Mouse (Mus musculus) cerebellum, adult 18-20 months (tissue): ENCODE measurements around the gene Mpg.
A peak's percentile ranks its signal among the peaks of the same experiment; 100 is the strongest.

Experiments
- DNase-seq, 2 experiments: peaks; one replicate each; pipeline ENCODE4 v3.0.0; 2021

Gene Mpg

DNA sequence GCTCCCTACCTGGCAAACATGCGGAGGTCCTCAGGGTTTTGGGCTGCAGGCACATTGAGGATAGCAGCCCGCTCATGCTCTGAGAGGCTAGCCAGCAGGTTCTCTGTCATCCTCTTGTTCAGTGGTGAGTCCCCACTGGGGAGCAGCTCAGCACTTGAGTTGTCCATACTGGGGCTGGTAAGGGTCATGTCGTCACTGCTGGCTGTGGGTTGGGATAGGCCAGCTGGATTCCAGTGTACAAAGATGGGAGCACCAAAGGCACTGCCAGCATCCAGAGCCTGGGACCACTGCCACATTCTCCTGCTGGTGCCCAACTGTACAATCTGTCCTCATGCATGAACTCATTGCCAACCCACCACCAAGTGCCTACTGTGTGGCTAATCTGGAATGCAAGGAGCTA lies 7.6 kb downstream of the Mpg start:
- peak in 1 of 2 experiments; percentile 52 for DNase-seq

DNA sequence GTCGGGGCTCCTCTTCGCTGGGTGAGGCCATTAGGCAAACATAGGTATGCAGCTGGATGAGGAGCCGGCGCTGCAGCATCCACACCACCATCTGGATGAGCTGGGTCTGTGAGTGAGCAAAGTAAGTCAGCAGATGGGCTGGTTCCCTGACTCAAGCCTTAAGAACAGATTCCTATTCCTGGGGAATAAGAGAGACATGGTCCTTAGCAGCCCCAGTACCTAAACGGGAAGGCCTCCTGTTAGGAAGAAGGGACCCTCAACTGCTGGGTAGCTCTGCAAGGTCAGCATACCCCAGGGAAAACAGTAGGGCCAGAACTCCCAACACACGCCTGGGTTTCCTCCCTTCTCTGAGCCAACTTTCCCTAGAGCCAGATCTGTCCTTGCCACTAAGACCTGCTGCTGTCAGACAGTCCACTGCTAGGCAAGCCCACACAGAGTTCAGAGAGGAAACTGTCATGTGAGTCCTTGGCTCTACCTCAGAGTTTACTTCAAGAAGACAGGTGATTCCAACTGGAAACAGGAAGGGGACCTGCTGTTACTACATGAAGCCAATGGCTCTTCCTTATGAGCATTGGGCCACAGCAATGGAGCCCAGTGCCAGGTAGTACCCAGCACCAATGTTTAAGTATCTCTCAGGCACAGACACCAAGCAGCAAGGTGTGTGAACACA lies 8.6 kb downstream of the Mpg start:
- DNase-seq, result peak in 1 of 2 experiments; percentile 8

DNA sequence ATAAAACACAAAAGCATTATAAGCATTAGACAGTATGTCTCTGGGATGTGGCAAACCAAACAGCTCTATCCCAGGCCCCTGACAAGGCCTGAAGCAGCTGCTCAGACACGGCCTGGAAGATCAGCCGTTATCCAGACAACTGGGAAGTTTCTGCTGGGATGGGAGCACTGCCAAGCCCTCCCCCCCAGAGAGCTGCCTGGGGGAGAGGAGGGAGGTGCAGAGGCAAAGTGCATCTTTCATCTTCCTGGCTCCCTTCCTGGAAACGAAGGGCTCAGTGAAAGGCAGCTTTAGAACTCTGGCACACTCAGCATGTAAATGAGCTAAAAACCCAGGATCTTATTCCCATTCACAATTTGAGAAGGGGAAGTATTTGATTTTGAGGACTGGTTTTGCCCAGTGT lies 9.3 kb downstream of the Mpg start:
- DNase-seq, result peak; percentile 50 to 54

DNA sequence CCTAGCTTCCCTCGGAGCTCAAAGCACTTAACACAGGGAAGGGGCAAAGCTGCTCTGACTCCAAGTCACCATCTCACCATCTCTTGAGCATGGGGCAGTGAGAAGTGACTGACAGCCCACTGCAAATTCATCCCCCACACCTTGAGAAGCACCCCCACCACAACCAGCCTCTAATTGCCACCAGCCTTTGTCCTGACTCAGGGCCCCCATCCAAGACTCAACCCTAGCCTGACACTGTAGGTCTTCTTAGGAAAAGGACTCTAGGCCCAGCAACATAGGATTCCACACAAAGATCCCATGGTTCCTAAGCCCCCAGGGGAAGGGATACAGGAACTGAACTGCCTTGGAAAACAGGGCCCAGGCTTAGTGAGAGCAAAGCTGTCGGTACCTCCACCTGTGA lies 9.8 kb downstream of the Mpg start:
- peak; percentile 4 to 32 for DNase-seq

DNA sequence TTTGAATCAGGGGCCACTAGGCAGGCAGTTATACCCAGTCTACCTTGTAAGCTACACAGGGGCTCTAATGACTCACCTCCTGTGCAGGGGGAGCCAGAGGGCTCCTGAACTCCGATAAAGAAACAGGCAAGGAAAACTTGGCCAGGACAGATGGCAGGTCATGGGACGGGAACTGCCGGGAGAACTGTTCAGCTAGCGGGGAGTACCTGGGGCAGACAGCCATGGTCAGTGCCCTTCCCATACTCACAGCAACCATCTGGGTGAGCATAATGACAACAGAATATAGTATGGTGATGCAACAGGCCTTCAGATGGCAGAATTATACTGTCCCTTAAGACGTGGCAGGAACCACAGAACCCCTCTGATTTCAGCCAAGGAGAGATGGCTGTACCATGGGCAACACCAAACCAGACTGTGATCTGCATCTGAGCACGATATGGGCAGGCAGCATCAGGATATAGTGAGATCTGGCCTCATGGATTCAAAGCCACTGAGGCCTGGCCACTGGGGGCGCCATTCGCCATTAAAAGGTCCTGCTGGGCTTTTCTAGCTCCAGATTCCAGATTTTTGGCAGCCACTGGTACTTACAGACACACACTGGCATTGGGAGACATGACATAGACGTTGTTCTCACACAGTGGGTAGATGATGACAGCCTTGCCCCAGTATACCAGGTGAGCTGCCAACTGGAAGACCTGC lies 10.6 kb downstream of the Mpg start:
- DNase-seq, result peak; percentile 72 to 78

DNA sequence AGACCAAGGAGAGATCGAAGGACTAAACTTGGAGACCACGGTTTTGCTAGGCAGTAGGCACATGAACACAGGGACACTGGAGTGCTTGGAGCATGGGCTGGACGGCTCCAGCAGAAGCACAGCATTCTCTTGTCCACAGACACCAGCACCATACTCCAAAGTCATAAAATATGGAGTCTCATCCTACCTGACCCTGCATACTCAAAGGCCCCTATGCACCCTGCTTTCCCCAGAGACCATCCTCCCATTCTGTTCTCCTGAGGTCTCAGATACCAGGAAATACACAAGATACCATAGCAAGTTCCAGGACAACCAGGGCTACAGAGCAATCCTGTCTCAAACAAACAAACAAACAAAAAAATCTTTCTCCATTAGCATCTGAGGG lies 11.1 kb downstream of the Mpg start:
- no peak for DNase-seq

DNA sequence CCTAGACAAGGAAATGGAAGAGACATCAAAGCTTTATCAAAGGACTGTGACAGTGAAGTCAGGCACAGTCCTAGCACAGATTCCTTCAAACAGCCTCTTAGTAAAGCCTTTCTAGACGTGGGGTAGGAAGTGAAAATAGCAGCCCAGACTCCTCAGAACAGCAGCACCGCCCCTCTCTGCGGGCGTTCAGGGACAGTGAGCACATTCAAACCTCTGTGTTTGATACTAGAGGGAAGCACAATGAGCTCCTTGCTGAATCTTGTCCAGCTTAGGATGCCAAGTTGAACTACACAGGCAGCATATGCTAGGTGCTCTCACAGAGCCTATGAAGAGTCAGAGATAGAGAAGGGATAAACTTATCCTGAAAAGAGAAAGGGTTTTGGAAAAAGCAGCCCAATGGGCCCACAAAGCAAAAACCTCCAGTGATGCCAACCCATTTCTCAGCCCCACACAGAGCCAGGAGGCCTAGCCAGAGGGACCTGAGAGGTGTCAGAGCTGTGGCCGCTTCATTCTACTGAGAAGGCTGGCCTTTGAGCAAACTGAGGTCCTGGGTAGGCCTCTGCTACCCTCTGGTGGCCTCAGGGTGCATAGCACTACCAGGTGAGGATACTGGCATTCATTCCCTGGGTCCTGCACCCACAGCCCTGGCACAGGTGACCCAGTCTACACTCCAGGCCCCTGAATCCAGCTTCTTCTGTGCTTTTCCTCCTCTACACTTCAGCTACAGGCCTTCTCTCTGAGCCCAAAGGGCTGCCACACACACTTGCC lies 12.0 kb downstream of the Mpg start:
- DNase-seq, result peak; percentile 82 to 87

DNA sequence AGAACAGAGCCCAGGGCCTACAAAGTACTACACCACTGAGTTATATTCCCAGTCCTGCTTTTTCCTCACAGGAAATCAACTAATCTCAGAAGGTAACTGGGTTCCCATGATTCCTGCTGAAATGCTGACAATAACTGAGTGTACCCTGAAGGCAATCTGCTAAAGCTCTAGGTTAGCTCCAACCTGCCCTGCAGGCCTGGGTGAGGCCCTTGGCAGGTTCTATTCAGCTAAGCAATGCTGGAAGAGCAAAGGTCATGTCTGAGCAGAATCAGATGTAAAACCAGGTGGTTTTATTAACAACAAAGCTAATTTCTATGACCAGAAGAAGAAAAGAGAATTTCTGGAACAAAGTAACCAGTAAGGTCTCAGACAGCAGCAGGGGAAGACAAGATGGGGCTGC lies 15.1 kb downstream of the Mpg start:
- no peak for DNase-seq

DNA sequence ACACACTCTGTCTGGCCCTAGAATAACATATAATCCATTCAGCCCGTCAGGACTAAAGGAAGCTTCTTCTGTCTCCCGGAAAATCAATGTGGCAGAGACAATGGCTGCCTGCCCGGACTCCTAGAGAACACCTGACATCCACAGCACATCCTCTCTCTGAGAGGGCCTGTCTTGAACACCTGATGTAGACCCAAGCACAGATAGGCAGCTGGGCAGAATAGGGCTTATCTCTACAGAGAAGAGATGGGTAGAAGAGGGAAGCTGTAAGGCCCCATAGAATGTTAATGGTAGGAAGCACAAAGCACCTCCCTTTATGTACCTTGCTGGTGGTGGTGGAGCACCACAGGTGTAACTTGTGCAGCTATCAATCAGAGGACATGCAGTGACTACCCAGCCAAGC lies 15.9 kb downstream of the Mpg start:
- DNase-seq, result no peak

DNA sequence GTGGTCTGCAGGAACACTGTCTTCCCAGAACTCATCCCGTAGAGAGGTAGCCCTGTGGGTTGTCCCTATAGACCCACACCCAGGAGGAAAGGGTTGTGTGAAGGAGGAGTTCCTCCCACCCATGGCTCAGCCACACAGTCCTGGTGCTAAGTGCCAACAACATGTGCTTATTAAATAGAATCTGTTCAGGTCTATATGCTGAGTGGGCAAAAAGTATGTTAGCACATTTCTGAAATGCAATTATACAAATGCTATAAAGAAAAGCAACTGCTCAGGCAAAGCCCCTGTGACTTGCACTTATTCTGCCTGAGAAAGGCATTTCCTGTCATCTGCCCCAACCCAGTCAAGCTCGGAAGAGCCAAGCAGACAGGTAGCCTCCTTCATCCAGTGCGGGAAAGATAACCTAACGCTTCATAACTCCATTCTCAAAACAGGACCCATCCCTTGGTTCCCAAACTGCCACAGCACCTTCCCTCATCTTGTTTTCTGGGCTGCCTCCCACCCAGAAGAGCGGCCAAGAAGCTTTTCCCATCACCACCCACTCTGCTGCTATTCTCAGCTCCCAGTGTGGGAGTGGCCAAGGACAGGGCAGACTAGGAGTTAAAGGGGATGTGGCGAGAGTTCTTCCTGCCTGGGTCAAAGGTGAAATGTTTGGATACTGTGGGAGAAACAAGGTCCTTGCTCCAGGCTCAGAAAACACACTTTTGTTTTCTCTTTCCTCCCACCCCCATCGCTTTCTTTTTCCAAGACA lies 17.1 kb downstream of the Mpg start:
- DNase-seq, result no peak

DNA sequence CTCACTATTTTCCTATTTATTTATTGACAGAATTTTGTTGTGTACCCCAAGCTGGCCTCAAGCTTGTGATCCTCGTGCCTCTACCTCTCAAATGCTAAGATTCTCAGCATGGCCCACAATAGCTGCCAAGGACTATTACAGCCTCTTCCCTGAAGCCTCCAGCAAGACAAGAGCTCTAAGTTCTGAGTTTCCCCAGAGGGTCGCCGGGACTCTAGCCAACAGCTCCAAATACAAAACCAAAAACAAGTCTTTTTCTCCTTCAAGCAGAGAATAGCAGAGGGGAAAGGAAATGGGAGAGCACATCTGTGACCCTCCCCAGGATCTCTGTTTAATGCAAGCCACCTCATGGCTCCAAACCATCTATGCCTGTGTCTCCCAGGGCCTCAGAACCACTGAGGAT lies 17.8 kb downstream of the Mpg start:
- no peak for DNase-seq

DNA sequence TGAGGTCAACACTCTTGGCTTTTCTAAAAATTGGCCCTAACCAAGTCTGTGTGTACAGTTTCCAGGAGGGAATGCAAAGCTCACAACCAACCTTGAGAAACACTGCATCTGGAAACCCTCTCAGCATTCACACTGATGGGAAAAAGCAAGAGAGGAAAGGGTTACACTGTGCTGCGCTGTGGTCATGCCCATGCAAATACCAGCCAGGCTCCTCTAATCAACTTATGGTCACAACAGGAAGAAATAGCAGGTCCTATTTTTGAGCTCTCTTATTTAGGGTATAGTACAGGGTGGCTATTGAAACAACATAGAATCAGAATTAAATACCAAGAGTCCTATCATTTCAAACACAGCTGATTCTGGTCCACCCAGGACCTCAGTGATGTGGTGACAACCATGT lies 18.3 kb downstream of the Mpg start:
- no peak for DNase-seq

DNA sequence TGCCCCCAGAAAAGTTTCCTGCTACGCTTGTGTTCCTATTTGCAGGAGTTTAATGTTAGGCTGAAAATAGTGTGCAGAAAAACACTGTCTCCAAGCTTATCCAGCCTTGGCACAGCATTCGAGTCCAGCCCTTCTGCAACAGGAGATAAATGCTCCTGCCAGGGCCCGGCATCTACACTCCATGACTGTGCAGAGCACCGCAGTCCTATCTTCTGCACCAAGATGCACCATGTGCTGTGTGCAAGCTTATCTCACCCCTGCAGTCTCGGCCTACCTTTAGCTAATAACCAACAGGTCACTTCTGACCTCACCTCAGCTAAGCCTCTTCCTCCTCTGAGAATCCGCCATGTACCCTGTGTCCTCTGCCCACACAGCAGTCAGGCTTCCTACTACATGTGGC lies 19.3 kb downstream of the Mpg start:
- no peak for DNase-seq

DNA sequence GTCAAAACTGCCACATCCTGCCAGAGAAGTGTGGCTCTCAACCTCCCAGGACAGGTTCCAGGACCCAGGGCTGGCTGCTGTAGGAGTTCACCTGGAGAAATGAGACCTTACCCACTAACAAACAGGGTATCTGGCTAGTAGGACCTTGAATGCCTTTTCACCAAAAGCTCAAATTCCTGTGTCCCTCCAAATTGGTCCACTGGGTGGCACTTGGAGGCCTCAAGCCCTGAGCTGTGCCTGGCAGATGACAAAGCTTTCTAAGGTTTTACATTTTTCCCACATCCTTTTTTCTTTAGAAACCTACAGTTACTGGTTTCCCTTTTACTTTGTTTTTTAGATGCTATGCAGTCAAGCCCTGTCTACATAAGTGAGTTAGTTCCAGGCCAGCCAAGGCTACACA lies 20.8 kb downstream of the Mpg start:
- DNase-seq, result no peak

DNA sequence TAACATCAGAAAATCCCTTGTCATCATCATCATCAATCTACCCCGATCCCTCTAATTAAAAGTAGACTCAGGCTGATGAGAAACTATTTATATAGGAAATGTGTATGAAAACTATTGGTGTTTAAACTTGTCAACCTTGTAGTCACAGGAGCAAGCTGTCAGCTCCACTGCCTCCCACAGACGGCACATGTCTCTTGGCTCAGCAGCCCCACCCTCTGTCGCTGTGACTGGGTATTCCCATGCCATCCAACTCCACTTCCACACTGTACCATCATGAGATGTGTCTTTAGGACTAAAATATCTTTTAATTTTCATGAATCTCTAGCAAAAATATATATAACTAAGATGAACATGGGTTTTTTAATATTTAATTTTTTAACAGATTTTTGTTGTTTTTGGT lies 22.0 kb downstream of the Mpg start:
- DNase-seq, result no peak

DNA sequence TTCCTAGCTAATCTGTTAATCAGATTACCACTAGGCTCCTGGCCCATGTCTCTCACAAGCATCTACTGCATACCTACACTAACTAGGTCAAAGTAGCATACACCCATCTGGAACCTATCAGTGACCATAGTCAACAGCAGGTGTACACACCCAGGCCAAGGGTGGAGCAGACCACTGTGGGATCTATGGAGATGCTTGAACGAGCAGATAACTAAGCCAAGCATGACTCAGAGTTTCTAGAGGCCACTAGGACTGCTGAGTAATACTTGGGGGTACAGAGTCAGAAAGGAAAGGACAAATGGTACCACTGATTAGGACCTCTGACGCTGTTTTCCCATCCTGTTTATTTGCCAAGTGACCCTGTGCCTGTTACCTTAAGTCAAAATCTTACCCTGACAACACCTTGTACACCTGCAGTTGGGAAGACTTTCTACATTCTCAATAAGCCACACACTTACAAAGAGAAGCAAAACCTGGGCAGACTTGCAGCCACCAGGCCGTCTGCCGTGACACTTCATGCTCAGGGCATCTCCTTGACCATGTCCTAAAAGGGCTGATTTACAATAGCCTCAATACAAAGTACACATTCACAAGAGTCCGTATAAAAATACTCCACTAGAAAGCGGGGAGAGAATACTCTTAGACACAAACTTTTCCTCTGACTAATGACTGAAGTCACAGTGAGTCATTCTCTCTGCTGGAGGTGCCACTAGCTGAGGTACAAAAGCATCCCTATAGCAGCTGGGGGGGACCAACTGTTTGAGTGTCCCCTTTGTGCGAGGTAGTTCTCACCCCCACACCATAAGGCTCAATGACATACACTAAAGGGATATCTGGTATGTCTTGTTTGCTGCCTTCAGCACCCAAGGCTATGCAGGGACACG lies 24.8 kb downstream of the Mpg start:
- DNase-seq, result no peak

DNA sequence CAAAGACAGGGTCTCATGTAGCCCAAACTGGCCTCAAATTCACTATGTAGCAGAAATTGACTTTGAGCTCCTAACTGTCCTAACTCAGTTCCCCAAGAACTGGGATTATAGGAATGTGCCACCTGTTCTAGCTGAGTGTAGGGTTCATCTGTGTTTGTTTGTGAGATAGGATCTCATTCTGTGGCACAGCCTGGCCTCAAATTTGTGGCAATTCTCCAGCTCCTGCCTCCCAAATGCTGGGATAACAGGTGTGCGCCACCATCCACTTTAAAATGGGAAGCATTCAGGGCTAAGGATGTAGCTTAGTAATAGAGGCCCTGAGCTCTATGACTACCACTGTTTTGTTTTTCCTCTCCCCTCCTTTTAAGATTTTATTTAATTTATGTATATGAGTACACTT lies 26.8 kb downstream of the Mpg start:
- peak; percentile 26 to 59 for DNase-seq

DNA sequence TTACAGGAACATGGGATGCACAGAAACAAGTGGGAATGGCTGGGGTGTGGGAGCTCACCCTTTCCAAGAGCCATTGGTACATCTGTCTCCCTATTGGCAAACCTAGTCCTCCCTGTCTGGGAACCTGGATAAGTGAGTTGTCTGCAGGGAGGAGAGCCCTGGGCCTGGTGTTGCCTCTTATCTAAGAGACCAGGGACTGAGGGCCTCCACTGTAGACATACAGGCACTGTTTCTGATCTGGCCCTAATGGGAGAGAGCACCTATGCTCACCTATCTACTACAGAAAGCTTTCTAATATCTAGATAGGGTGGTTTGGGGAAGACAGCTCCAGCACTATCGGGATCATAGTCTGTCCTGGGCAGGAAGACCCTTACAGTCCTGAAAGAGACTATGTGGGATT lies 29.8 kb downstream of the Mpg start:
- no peak for DNase-seq

DNA sequence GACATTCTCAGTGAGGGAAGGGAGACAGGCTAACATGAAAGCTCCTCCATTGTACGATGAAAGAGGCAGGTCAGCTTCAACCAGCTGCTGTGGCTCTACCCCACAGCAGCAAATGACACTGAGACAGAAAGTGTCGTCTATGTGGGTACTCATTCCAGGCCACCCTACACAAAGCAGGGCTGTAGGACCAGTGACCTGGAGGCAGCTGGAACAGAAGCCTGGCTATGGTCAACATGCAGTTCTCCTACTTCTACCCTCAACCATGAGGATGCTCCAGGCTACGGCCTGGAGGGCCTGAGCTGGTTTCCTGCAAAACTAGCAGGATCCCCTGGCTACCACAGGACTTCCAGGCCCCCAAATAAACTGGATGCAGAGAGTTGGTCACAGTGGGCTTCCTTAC lies 30.3 kb downstream of the Mpg start:
- DNase-seq, result no peak

DNA sequence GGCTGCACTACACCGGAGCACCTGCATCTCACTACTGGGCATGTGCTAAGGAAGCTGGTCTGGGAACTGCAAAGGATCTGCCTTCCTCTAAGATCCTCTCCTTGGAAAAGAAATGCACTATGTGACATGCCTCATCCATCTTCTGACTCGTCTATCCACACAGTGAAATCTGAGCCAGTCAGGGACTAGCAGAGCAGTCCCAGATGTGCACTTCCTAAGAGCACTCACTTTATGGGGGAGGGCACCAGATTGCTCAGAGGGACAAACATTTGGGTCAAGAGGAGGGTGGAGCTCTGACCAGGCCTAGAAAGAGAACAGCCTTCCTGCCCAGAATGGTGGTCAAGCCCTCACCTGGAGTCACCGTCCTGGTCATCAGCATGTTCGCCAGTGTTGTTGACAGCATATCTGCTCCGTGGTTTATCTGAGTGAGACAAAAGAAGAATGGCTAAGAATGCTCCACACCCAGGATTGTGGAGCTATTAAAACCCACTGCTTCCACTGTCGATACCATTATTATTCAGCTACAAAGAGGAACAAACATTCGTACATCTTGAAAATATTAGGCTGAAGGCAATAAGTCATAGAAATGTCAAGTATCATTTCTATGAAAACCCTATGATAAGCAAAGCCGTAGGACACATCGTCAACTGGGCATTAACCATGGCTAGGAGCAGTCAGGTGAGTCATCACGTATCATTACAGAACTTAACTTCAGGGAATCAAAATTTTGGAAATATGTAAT lies 36.5 kb downstream of the Mpg start:
- no peak for DNase-seq

DNA sequence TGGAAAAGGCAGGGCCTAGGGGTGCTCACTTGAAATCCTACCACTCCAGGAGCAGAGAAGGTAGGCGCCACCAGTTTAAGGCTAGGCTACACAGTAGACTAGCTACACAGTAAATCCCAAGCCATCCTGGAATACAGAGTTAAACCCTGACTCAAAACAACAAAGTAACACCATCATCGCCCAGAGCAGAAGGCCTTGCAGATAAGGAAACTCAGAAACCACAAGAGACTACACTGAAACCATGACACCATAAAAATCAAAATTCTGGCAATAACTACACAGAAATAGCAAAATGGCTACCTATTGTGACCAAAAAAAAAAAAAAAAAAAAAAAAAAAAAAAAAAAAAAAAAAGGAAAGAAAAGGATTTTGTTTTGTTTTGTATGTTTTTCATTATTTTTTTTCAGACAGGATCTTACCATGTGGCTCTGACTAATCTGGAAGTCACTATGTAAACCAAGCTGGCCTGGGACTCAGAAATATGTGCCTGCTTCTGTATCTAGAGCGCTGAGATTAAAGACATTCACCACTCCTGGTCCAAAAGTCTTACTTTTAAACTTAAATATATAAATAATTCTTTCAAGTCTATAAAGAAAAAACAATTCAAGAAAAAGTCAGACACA lies 38.9 kb downstream of the Mpg start:
- no peak for DNase-seq
